In genomic region chr7:3505913-3506312, GRCm38 (mm10) we compare ENCODE assay signal across 39 mouse cellular contexts. TPM values are rescaled to one million over a fixed set of nuclear protein-coding genes. Genes with fewer than 3 reads are reported as not detected.
DNase-seq lines count a peak whose midpoint lies in the region; ATAC-seq and TF ChIP-seq lines count a peak whose summit lies in the region.
"Had no signal": no experiment of that assay in that cellular context is flagged by ENCODE, and none has a peak within 500 bp of the region (broad histone marks: within the 10 kb centered on the region; RNA-seq: fewer than 3 reads in every experiment).

No protein-coding gene starts in this region.

- DNase-seq in liver, postnatal 0 days: no peak
- no peak for DNase-seq in liver
- DNase-seq in urinary bladder, adult 2 months (ENCODE audit: low spot score): no peak
- DNase-seq in right cerebral cortex, adult 2 months (ENCODE audit: low spot score in 2 of 2): no peak
- no peak for DNase-seq in adrenal gland, postnatal 36 days
- DNase-seq: adrenal gland, adult 8-10 months; B cell, adult 2 months; cerebellum, adult 11 months; cerebellum, adult 9-10 months; cerebellum, postnatal 36 days; embryo, embryonic 11 days; gastrocnemius, adult 2 months; gastrocnemius, postnatal 36 days; heart, postnatal 14 days; kidney, adult 18-20 months; kidney, postnatal 25 days; spleen, adult 18-20 months; thymus, postnatal 14 days had no signal

- no peaks in the 10 kb centered on the region for H3K9me3 ChIP-seq in liver, postnatal 0 days (ENCODE audit: low read length)
- H3K9me3 ChIP-seq: forebrain, embryonic 15.5 days; heart, embryonic 13.5 days; hindbrain, embryonic 15.5 days; kidney, embryonic 15.5 days; limb, embryonic 13.5 days; midbrain, embryonic 13.5 days; neural tube, embryonic 15.5 days had no signal

- ATAC-seq in liver, postnatal 0 days: 0 out of 2 replicates have a peak, but pooled peaks have one; percentile 23
- ATAC-seq in granulocyte monocyte progenitor cell, adult 5-6 weeks (replicated peaks; ENCODE audit: poor library complexity, severe bottlenecking): peak; percentile 94
- ATAC-seq in megakaryocyte, adult 5-6 weeks (ENCODE audit: poor library complexity, severe bottlenecking): peak; percentile 93
- ATAC-seq: forebrain, embryonic 15.5 days; midbrain, embryonic 13.5 days had no signal

- no peaks in the 10 kb centered on the region for H3K27me3 ChIP-seq in liver, postnatal 0 days (ENCODE audit: insufficient read depth, low read length)
- H3K27me3 ChIP-seq: embryonic facial prominence, embryonic 13.5 days; forebrain, embryonic 15.5 days; heart, embryonic 13.5 days; hindbrain, embryonic 15.5 days; kidney, embryonic 15.5 days; limb, embryonic 13.5 days; midbrain, embryonic 13.5 days; neural tube, embryonic 15.5 days had no signal

- H3K4me2 ChIP-seq in liver, postnatal 0 days (ENCODE audit: low read depth, low read length): no peak overlapping the region
- H3K4me2 ChIP-seq: embryonic facial prominence, embryonic 13.5 days; forebrain, embryonic 15.5 days; heart, embryonic 13.5 days; hindbrain, embryonic 15.5 days; kidney, embryonic 15.5 days; limb, embryonic 13.5 days; midbrain, embryonic 13.5 days; neural tube, embryonic 15.5 days had no signal

- H3K9ac ChIP-seq in liver, postnatal 0 days (replicated peaks): no peak overlapping the region
- H3K9ac ChIP-seq: embryonic facial prominence, embryonic 13.5 days; forebrain, embryonic 15.5 days; heart, embryonic 13.5 days; hindbrain, embryonic 15.5 days; kidney, embryonic 15.5 days; limb, embryonic 13.5 days; liver, embryonic 14.5 days; midbrain, embryonic 13.5 days; neural tube, embryonic 15.5 days had no signal

- TF ChIP-seq CTCF in liver, postnatal 0 days (IDR thresholded peaks at IDR 0.05; ENCODE audit: low read depth): no peak

- H3K4me3 ChIP-seq in liver, postnatal 0 days (ENCODE audit: low read depth, low read length): no peak overlapping the region
- H3K4me3 ChIP-seq: embryonic facial prominence, embryonic 13.5 days; forebrain, embryonic 10.5 days; forebrain, embryonic 15.5 days; gastrocnemius, adult 2 months; heart, embryonic 13.5 days; hindbrain, embryonic 10.5 days; hindbrain, embryonic 15.5 days; kidney, embryonic 15.5 days; limb, embryonic 13.5 days; midbrain, embryonic 13.5 days; neural tube, embryonic 15.5 days had no signal

- no peak for TF ChIP-seq EP300 in liver, postnatal 0 days (IDR thresholded peaks at IDR 0.05; ENCODE audit: low read depth)

- H3K36me3 ChIP-seq in liver, postnatal 0 days (replicated peaks; ENCODE audit: insufficient read depth, low read length): no peaks in the 10 kb centered on the region
- H3K36me3 ChIP-seq: embryonic facial prominence, embryonic 13.5 days; forebrain, embryonic 10.5 days; forebrain, embryonic 15.5 days; heart, embryonic 13.5 days; hindbrain, embryonic 10.5 days; hindbrain, embryonic 15.5 days; kidney, embryonic 15.5 days; limb, embryonic 13.5 days; midbrain, embryonic 13.5 days; neural tube, embryonic 15.5 days had no signal

- no peaks in the 10 kb centered on the region for H3K4me1 ChIP-seq in liver, postnatal 0 days (ENCODE audit: insufficient read depth)
- H3K4me1 ChIP-seq: embryonic facial prominence, embryonic 13.5 days; forebrain, embryonic 10.5 days; forebrain, embryonic 15.5 days; heart, embryonic 13.5 days; hindbrain, embryonic 10.5 days; hindbrain, embryonic 15.5 days; kidney, embryonic 15.5 days; limb, embryonic 13.5 days; midbrain, embryonic 13.5 days; neural tube, embryonic 15.5 days had no signal

- WGBS in liver, postnatal 0 days (ENCODE audit: insufficient replicate concordance): 47% methylated on average over 3 of the region's 3 CpGs

- 0 out of 2 replicates have a peak overlapping the region, but pooled peaks have one; percentile 45 for H3K27ac ChIP-seq in liver, postnatal 0 days (ENCODE audit: low read depth)
- H3K27ac ChIP-seq: embryonic facial prominence, embryonic 13.5 days; forebrain, embryonic 10.5 days; forebrain, embryonic 15.5 days; gastrocnemius, adult 2 months; heart, embryonic 13.5 days; hindbrain, embryonic 10.5 days; hindbrain, embryonic 15.5 days; kidney, embryonic 15.5 days; limb, embryonic 13.5 days; liver, embryonic 14.5 days; midbrain, embryonic 13.5 days; neural tube, embryonic 15.5 days had no signal

RNA-seq across cellular contexts. Expression of gene Tarm1, which starts 3.5 kb away (rescaled TPM):
- polyA plus RNA-seq in liver, postnatal 0 days (2015; fragmentation: Nextera tagmentation; extraction: Ambion mirVana): 0.24 and 0.41 TPM in 2 replicates
- total RNA-seq in granulocyte monocyte progenitor cell, adult 5-6 weeks (2014; fragmentation: Nextera tagmentation): not detected in 2 replicates
- 0.41 and 0.95 TPM in 2 replicates for total RNA-seq in granulocyte monocyte progenitor cell, adult 5-6 weeks (2017)
- total RNA-seq in megakaryocyte, adult 5-6 weeks (2015): 28.4 and 35.7 TPM in 2 replicates
- 18.3 and 19.1 TPM in 2 replicates for total RNA-seq in megakaryocyte, adult 5-6 weeks (2017)
- 0.07 and 0.10 TPM in 2 replicates for polyA plus RNA-seq in urinary bladder, adult 2 months (2012; rRNA removed)
- total RNA-seq in adrenal gland, postnatal 36 days (2021): 1 to 10 TPM; 1.2 to 1.8 TPM
- total RNA-seq: gastrocnemius, adult 2 months; gastrocnemius, postnatal 36 days; heart, adult 8-10 months; heart, postnatal 14 days; layer of hippocampus, adult 18-20 months; layer of hippocampus, postnatal 25 days; left cerebral cortex, adult 8-10 months; left cerebral cortex, postnatal 36 days; megakaryocyte-erythroid progenitor cell, adult 5-6 weeks had no signal
- polyA plus RNA-seq: embryonic facial prominence, embryonic 13.5 days; forebrain, embryonic 10.5 days; forebrain, embryonic 15.5 days; heart, embryonic 13.5 days; hindbrain, embryonic 10.5 days; hindbrain, embryonic 15.5 days; intestine, embryonic 14.5 days; limb, embryonic 13.5 days; lung, embryonic 16.5 days; midbrain, embryonic 13.5 days had no signal

Comparison
In these comparisons a context has a peak if more than half of its experiments do, and no peak if none do; other contexts are left out.
1. ATAC-seq: peak in every context shown above with its lines; median percentile 94 in granulocyte monocyte progenitor cell, adult 5-6 weeks; 93 in megakaryocyte, adult 5-6 weeks; 23 in liver, postnatal 0 days.
2. RNA of gene Tarm1, which starts 3.5 kb away (total RNA-seq): 18.3 to 35.7 TPM in megakaryocyte, adult 5-6 weeks; 1.2 to 1.8 TPM in adrenal gland, postnatal 36 days and 0.41 to 0.95 TPM in granulocyte monocyte progenitor cell, adult 5-6 weeks; every median in the first group is over 4 times any median in the second.